Mouse (Mus musculus) midbrain, embryonic 15.5 days (tissue): ENCODE data around the gene Izumo4. TPM values are rescaled to one million over a fixed set of nuclear protein-coding genes. Genes with fewer than 3 reads are reported as not detected.

ENCODE experiments used
- ATAC-seq: fragments of 200-750 bp; cut with Nextera tagmentation; replicated peaks from 2 replicates; pipeline ENCODE4 v1.8.0; 2017; ENCODE audit warnings: moderate TSS enrichment
- H3K27ac ChIP-seq: fragments of 300-500 bp; sonication (generic); 2 replicates; pipeline ENCODE4 v1.5.1; 2015; ENCODE audit warnings: mild to moderate bottlenecking, inconsistent platforms
- H3K27me3 ChIP-seq: fragments of 300-500 bp; sonication (generic); replicated peaks from 2 replicates; pipeline ENCODE4 v1.6.1; 2015; ENCODE audit warnings: inconsistent platforms
- H3K36me3 ChIP-seq: fragments of 300-500 bp; sonication (generic); replicated peaks from 2 replicates; pipeline ENCODE4 v1.6.1; 2015; ENCODE audit warnings: inconsistent platforms
- H3K4me1 ChIP-seq: fragments of 300-500 bp; sonication (generic); 2 replicates; pipeline ENCODE4 v1.6.1; 2015; ENCODE audit warnings: inconsistent platforms
- H3K4me2 ChIP-seq: fragments of 300-500 bp; sonication (generic); 2 replicates; pipeline ENCODE4 v1.6.1; 2015; ENCODE audit warnings: inconsistent platforms, mild to moderate bottlenecking, moderate library complexity
- H3K4me3 ChIP-seq: fragments of 300-500 bp; sonication (generic); 2 replicates; pipeline ENCODE4 v1.5.1; 2015; ENCODE audit warnings: mild to moderate bottlenecking, inconsistent platforms
- H3K9ac ChIP-seq: fragments of 300-500 bp; sonication (generic); 2 replicates; pipeline ENCODE4 v1.6.1; 2015; ENCODE audit warnings: mild to moderate bottlenecking, inconsistent platforms
- H3K9me3 ChIP-seq: fragments of 300-500 bp; sonication (generic); 2 replicates; pipeline ENCODE4 v1.6.1; 2016; ENCODE audit warnings: inconsistent platforms
- WGBS: fragments of 180-500 bp; shearing (Covaris S2); methylation state at CpG from one replicate; pipeline ENCODE4 v1.1.7; 2015; ENCODE audit warnings: mixed read lengths; 5-methylcytosine and 5-hydroxymethylcytosine counted together
- polyA plus RNA-seq: library from polyadenylated mRNA; unstranded; fragments of >200 nt; fragmentation: Nextera tagmentation; extraction: Ambion mirVana; gene quantifications from 2 replicates; pipeline ENCODE4 v1.2.1, GENCODE M21; 2015

Izumo4 gene
- polyA plus RNA-seq, 1 experiment from 2014 or later, result 50.9 TPM

DNA sequence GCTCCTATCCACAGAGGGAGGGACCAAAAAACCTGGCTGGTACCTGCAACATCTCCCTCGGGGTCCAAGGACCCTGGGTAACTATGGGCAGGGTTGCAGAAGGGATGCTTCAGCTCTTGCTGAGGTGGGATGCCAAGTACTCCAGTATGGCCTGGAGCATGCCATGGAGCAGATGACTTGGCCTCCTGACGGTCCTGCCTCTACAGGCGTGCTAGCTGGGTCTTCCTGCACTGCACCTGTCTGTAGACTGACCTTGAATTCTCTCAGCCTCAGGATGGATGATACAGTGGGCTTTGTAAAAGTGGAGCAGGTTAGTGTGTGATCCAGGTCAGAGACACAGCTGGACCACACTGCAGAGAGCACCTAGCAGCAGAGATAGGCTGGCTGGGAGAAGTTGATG is 3.5 kb downstream of the Izumo4 start:
- 76% methylated on average over 3 of the region's 3 CpGs for WGBS
- Histone ChIP-seq H3K4me3 (no peak overlapping the region), H3K9me3 (no peaks in the 10 kb centered on the region), H3K36me3 (peaks cover 35% of the 10 kb centered on the region), H3K9ac (no peak overlapping the region), H3K27ac (no peak overlapping the region), H3K4me1 (peaks cover 26% of the 10 kb centered on the region), H3K27me3 (no peaks in the 10 kb centered on the region), H3K4me2 (no peak overlapping the region)
- no peak for ATAC-seq

DNA sequence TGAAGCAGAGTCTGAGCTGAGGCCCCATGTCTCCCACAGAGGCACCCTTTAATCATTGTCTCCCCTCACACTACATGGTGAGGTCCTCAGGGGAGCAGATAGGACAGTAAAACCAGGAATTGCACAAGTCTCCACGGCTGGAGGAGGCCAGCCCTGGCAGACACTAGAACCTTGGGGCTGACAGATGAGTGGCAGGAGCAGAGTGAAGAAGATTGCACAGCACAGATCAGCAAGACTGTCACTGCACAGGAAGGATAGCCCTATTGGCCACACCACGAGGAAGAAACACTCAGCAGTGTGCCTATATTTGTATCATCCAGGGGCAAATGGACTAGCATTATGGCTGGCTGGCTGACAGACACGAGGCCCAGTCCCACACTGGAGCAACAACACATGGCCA is 8.8 kb downstream of the Izumo4 start:
- no peaks in the 10 kb centered on the region for H3K27me3 ChIP-seq
- no peak overlapping the region for H3K4me2 ChIP-seq
- no peak overlapping the region for H3K4me3 ChIP-seq
- WGBS, result 93% methylated on average over 3 of the region's 3 CpGs
- H3K27ac ChIP-seq, result no peak overlapping the region
- H3K9ac ChIP-seq, result no peak overlapping the region
- H3K9me3 ChIP-seq, result no peaks in the 10 kb centered on the region
- H3K4me1 ChIP-seq, result no peaks in the 10 kb centered on the region
- H3K36me3 ChIP-seq, result peaks cover 80% of the 10 kb centered on the region
- no peak for ATAC-seq

DNA sequence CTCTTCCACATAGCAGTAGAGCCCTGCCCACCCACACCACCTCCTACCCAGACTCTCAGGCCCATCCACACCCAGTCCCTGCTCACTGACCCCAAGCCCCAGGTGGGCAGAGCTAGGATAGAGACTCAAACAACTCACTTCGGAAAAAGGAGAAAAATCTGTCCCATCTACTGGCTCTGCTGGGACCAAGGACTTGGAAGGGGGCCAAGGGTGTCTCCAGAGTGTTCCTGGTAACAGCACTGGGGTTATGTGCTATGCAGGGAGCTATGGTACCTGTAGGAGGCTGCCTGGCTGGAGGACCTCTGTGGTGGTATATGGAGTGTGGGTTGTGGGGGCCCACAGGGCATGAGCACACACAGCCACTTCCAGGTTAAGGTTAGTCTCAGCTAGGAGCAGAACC is 15.3 kb downstream of the Izumo4 start:
- no peaks in the 10 kb centered on the region for H3K4me1 ChIP-seq
- H3K4me3 ChIP-seq, result no peak overlapping the region
- no peak overlapping the region for H3K9ac ChIP-seq
- no peaks in the 10 kb centered on the region for H3K9me3 ChIP-seq
- 79% methylated on average over 1 of the region's 1 CpGs for WGBS
- H3K27ac ChIP-seq, result no peak overlapping the region
- no peaks in the 10 kb centered on the region for H3K27me3 ChIP-seq
- ATAC-seq, result no peak
- no peak overlapping the region for H3K4me2 ChIP-seq
- peaks cover 91% of the 10 kb centered on the region for H3K36me3 ChIP-seq

DNA sequence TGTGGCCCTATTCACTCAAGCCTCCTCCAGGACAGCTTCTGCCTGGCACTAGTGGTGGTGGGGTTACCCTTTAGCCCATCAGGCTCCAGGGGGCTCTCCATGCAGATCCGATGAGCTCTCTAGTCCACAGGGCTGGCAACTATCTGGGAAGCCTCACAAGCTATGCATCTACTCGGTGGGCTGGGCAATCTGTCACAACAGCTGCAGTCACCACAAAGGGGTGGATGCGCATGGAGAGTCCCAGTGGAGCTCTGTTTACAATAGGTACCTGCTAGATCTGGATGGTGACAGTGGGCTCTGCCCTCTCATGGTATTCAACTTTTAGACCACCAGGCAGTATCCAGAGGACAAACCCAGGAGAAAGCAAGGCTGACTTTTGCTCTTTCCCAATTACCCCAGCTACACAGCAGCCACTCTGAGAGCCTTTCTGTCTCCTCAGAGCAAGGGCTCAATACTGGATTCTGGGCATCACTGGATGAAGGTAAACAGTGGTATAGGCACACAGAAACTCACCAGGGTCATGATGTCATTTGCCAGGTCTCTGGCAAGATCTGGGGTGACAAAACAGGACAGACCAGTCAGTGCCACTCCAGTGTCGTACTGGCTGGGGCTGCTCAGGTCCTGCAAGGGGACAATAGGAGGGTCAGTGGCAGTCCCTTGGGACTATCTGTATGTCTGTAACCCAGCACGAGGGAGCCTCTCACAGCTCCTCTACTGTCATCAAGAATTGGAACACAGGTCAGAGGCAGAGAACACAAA is 25.6 kb downstream of the Izumo4 start:
- no peaks in the 10 kb centered on the region for H3K4me1 ChIP-seq
- H3K36me3 ChIP-seq, result peaks cover 58% of the 10 kb centered on the region
- H3K4me2 ChIP-seq, result no peak overlapping the region
- H3K27ac ChIP-seq, result no peak overlapping the region
- no peak overlapping the region for H3K9ac ChIP-seq
- no peaks in the 10 kb centered on the region for H3K9me3 ChIP-seq
- no peak for ATAC-seq
- WGBS, result 86% methylated on average over 5 of the region's 5 CpGs
- H3K4me3 ChIP-seq, result no peak overlapping the region
- no peaks in the 10 kb centered on the region for H3K27me3 ChIP-seq

DNA sequence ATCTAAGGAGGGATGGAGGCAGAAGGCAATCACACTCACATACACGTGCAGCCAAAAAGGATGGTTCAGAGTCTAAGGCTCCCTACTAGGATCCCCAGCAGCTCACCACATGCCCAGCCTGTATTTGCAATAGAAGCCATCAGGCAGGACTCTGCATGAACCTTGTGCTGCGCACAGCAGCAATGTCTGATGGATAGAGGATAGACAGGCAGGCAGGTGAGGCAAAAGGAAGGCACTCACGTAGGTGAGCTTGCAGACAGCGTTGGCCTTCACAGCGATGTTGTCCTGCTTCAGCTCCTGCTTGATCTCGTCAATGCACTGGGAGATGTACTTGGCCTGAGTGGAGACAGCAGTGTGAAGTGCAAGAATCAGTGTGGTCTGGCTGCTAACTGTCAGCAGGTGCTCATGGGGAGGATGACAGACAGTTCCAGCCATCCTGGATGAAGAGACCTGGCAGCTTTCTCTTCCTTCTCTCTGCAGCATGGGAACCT is 30.7 kb downstream of the Izumo4 start:
- WGBS, result 94% methylated on average over 6 of the region's 6 CpGs

DNA sequence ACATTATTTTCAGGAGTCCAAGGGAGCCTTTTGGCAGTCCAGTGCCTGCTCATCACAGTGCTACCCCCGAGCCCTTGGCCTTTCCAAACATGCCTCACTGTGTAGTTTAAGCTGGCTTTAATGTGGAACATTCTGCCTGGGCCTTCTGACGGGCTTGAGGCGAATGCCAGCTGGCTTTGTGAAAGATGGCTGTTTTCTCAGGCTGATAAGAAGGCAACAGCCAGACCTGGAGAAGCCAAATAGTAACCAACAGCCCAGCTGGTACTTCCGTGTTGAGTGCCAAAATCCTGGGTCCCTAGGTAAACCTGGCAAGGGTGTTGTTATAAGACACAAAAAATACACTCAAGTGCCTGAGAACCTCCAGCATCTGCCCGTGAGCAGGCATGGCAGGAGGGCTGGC is 34.7 kb downstream of the Izumo4 start:
- Histone ChIP-seq H3K27me3 (no peaks in the 10 kb centered on the region), H3K9ac (no peak overlapping the region), H3K9me3 (no peaks in the 10 kb centered on the region), H3K4me3 (no peak overlapping the region), H3K36me3 (0 out of 2 replicates have a peak, but pooled peaks cover 10% of the 10 kb centered on the region), H3K27ac (0 out of 2 replicates have a peak overlapping the region, but pooled peaks have one; percentile 5), H3K4me2 (no peak overlapping the region), H3K4me1 (peaks cover 44% of the 10 kb centered on the region)
- no peak for ATAC-seq
- WGBS, result 84% methylated on average over 5 of the region's 5 CpGs

More for the DNA sequence above, 30.7 kb downstream of the Izumo4 start:
- Histone ChIP-seq H3K36me3 (peaks cover 43% of the 10 kb centered on the region), H3K27me3 (no peaks in the 10 kb centered on the region), H3K4me1 (peaks cover 9% of the 10 kb centered on the region; the same call in 1 of the 2 replicates), H3K4me2 (no peak overlapping the region), H3K27ac (no peak overlapping the region), H3K4me3 (no peak overlapping the region), H3K9me3 (no peaks in the 10 kb centered on the region), H3K9ac (no peak overlapping the region)
- ATAC-seq, result no peak

DNA sequence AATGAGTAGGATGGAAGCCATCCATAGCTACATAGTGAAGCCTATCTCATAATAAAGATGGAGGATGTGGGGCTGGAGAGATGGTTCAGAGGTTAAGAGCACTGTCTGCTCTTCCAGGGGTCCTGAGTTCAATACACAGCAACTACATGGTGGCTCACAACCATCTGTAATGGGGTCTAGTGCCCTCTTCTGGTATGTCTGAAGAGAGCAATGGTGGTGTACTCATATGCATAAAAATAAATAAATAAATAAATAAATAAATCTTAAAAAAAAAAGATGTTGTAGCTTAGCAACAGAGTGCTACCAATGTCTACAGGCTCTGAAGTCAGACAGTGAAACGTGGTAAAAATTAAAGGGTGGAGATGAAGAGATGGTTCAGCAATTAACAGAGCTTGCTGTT is 36.7 kb downstream of the Izumo4 start:
- 62% methylated on average over 1 of the region's 1 CpGs for WGBS
- Histone ChIP-seq H3K36me3 (0 out of 2 replicates have a peak, but pooled peaks cover 4% of the 10 kb centered on the region), H3K4me1 (peaks cover 49% of the 10 kb centered on the region), H3K27me3 (no peaks in the 10 kb centered on the region), H3K9ac (no peak overlapping the region), H3K27ac (no peak overlapping the region), H3K4me2 (0 out of 2 replicates have a peak overlapping the region, but pooled peaks have one; percentile 1), H3K4me3 (no peak overlapping the region), H3K9me3 (no peaks in the 10 kb centered on the region)
- ATAC-seq, result no peak

DNA sequence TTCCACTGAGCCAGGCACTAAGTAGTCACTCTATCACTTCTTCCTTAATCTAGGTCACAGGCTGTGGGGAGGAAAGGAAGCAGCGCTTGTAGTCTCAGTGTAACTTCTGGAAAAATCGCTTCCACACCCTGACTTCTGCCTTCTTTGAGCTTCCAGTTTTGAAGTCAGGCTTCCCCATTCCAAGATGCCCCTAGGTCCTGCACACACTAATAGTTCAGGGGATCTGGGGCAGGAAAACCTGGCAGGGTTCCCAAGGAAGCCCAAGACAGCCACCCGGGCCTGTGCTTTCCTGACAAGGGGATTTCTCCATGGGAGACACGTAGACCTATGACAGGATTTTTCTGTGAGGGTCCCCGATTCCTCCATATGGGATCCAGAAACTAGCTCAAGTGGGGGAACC is 39.2 kb downstream of the Izumo4 start:
- H3K4me2 ChIP-seq, result peak overlapping the region; percentile 89
- no peaks in the 10 kb centered on the region for H3K9me3 ChIP-seq
- 37% methylated on average over 5 of the region's 5 CpGs for WGBS
- H3K9ac ChIP-seq, result peak overlapping the region; percentile 97
- H3K27me3 ChIP-seq, result no peaks in the 10 kb centered on the region
- peak overlapping the region; percentile 96 for H3K4me3 ChIP-seq
- peaks cover 49% of the 10 kb centered on the region for H3K4me1 ChIP-seq
- H3K36me3 ChIP-seq, result no peaks in the 10 kb centered on the region
- ATAC-seq, result no peak
- no peak overlapping the region for H3K27ac ChIP-seq

DNA sequence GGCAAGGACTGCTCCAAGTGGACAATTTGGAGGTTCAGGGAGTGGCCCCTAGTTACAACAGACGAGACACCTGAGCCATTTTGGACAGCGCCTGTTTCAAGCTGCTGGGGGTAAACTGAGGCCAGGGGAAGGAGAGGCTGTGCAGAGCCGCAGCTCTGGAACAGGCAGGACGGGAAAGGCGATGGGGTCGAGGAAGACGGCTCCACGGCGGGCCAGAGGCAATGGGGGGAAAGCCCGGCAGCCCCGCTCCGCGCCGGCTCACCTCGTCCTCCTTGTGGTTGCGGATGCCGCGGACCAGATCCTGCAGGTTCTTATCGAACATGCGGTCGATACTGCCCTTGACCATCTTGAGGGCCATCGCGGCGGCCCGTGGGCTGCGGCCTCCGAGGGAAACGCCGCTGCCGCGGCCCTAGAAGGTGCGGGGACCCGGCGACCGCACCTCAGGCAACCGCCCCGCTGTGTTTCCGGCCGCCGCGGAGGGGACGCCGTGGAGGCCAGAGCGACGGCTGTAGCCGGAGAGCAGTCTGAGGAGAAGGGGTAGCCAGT is 39.7 kb downstream of the Izumo4 start:
- Histone ChIP-seq H3K9me3 (no peaks in the 10 kb centered on the region), H3K27me3 (no peaks in the 10 kb centered on the region), H3K4me3 (peak overlapping the region; percentile 96), H3K4me1 (peaks cover 44% of the 10 kb centered on the region), H3K4me2 (peak overlapping the region; percentile 89), H3K27ac (peak overlapping the region; percentile 88), H3K9ac (peak overlapping the region; percentile 97), H3K36me3 (no peaks in the 10 kb centered on the region)
- under 1% methylated on average over 41 of the region's 46 CpGs for WGBS
- peak; percentile 9 for ATAC-seq

DNA sequence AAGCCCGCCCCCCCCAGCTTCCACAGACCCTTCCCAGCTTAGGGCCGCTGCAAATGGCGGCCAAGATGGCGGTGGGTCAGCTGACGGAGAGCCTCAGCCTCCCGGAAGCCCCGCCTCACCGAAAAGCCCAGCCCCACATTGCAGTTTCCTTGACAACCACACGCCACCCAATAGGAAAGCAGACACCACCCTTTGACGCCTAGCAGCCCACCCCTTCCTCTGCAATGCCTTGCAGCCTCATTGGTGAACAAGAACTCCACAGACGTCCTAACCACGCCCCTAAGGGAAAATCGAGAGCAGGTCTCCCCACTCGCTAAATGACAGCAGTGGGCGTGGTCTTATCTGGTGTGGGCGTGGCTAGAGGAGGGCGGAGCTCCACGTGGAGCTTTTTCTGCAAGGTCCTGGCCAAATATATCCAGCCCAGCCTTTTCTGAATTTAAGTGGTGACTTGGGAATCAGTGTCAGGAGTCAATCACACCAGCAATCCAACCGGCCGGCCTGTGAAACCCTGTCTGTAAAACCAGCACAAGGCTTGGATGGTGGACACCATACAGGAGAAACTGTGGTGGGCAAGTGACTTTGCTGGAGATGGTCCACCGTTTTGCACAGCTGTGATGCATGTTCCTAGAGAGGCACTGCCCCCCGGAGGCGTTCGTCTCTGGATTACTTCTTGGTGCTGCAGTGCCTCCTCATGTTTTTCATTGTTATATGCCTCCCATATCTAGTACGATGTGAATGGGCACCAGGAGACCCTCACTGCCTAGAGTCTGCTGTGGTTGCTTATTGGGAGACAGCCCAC is 40.4 kb downstream of the Izumo4 start, which contains the start of gene Ap3d1:
Gene Ap3d1 (minus strand): TSS at position 85 of the 799 bp plus-strand sequence.
- Histone ChIP-seq H3K4me1 (peaks cover 41% of the 10 kb centered on the region), H3K9me3 (no peaks in the 10 kb centered on the region), H3K27me3 (no peaks in the 10 kb centered on the region), H3K4me2 (peak within 1 kb of the TSS; percentile 89), H3K4me3 (peak within 1 kb of the TSS; percentile 96), H3K9ac (peak within 1 kb of the TSS; percentile 97), H3K27ac (peak within 1 kb of the TSS; percentile 88), H3K36me3 (no peaks in the 10 kb centered on the region)
- peak; percentile 99 for ATAC-seq
- 1% methylated on average over 25 of the region's 25 CpGs for WGBS

DNA sequence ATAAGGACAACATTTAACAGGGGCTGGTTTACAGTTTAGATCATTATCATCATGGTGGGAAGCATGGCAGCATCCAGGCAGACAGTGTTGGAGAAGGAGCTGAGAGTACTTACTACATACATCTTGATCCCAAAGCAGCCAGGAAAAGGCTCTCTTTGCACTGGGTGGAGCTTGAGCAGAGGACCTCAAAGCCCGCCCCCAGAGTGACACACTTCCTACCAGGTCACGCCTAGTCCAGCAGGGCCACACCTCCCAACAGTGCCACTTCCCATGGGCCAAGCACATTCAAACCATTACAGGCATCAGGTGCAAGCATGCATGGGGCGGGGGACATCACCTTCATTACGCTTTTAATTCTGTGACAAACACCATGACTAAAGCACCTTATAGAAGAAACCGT is 42.3 kb downstream of the Izumo4 start:
- Histone ChIP-seq H3K27me3 (no peaks in the 10 kb centered on the region), H3K9ac (no peak overlapping the region), H3K4me2 (no peak overlapping the region), H3K36me3 (no peaks in the 10 kb centered on the region), H3K27ac (no peak overlapping the region), H3K4me3 (no peak overlapping the region), H3K4me1 (peaks cover 26% of the 10 kb centered on the region), H3K9me3 (no peaks in the 10 kb centered on the region)
- no peak for ATAC-seq
- WGBS, result 39% methylated on average over 5 of the region's 5 CpGs

DNA sequence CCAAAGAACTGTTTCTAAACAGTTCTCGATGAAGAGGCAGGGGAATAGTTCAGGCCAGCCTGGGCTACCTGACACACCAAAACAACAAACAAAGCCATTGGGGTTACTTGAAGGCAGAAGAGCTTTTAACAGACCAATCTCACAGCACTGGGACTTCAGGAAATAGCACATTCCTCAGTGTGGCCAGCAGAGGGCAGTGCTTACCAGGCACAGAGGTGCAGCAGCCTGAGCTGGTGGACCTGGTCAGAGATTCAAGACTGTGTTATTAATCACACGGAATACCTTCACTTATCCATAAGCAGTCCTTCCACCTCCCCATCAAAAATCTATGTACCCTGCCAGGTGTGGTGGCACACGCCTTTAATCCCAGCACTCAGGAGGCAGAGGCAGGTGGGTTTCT is 45.4 kb downstream of the Izumo4 start:
- ATAC-seq, result no peak; the same call in 1 of the 2 replicates
- no peak overlapping the region for H3K4me2 ChIP-seq
- H3K36me3 ChIP-seq, result no peaks in the 10 kb centered on the region
- no peak overlapping the region for H3K27ac ChIP-seq
- H3K9ac ChIP-seq, result no peak overlapping the region
- no peaks in the 10 kb centered on the region for H3K9me3 ChIP-seq
- 19% methylated on average over 3 of the region's 3 CpGs for WGBS
- H3K27me3 ChIP-seq, result no peaks in the 10 kb centered on the region; the same call in 1 of the 2 replicates
- no peak overlapping the region for H3K4me3 ChIP-seq
- H3K4me1 ChIP-seq, result peaks cover 4% of the 10 kb centered on the region
